ENCODE assay signal across 8 mouse cellular contexts in genomic region chr12:21543153-21543894, GRCm38 (mm10).
A peak's percentile ranks its signal among the peaks of the same experiment; 100 is the strongest.
DNase-seq lines count a peak whose midpoint lies in the region; ATAC-seq lines count a peak whose summit lies in the region.
"Not testable (repeated sequence)": the region's sequence is repeated elsewhere in the genome, so short reads cannot be mapped to it uniquely, and the experiment has no call there.

No protein-coding gene starts in this region.

- peak; percentile 83 for DNase-seq in R1 (ENCODE audit: low read depth, low spot score)
- DNase-seq in cerebellum, postnatal 25 days = peak; percentile 80 to 81
- peak; percentile 51 to 63 for DNase-seq in frontal cortex, postnatal 36 days (ENCODE audit: low spot score in 2 of 2)
- DNase-seq in hindbrain, embryonic 14.5 days (ENCODE audit: low spot score) = peak; percentile 36
- DNase-seq in layer of hippocampus, postnatal 36 days = peak; percentile 64 to 65
- peak; percentile 46 for DNase-seq in lung, postnatal 25 days (ENCODE audit: low spot score)
- peak; percentile 79 for DNase-seq in ovary, postnatal 36 days (ENCODE audit: low spot score)
- DNase-seq in thymus, postnatal 14 days = peak; percentile 60

- H3K36me3 ChIP-seq in hindbrain, embryonic 14.5 days (replicated peaks; ENCODE audit: control insufficient read depth, insufficient read depth) = not testable (repeated sequence)

- not testable (repeated sequence) for H3K27me3 ChIP-seq in hindbrain, embryonic 14.5 days (ENCODE audit: control insufficient read depth, insufficient read depth, low read length)

- H3K4me3 ChIP-seq in hindbrain, embryonic 14.5 days (replicated peaks; ENCODE audit: low read length) = peak overlapping the region; percentile 44

- H3K9ac ChIP-seq in hindbrain, embryonic 14.5 days = peak overlapping the region; percentile 60

- peak; percentile 74 for ATAC-seq in hindbrain, embryonic 14.5 days (ENCODE audit: low FRiP score)

- peak overlapping the region; percentile 63 for H3K4me2 ChIP-seq in hindbrain, embryonic 14.5 days (replicated peaks)

- H3K27ac ChIP-seq in hindbrain, embryonic 14.5 days = not testable (repeated sequence)

- not testable (repeated sequence) for H3K9me3 ChIP-seq in hindbrain, embryonic 14.5 days (ENCODE audit: control insufficient read depth, low read length)

- not testable (repeated sequence) for H3K4me1 ChIP-seq in hindbrain, embryonic 14.5 days (replicated peaks; ENCODE audit: control insufficient read depth, insufficient read depth, low read length)

- 4% methylated on average over 34 of the region's 34 CpGs for WGBS in hindbrain, embryonic 14.5 days
